Mouse (Mus musculus) monocyte, adult 5-6 weeks (primary cell): Measurements from ENCODE around the gene Ift80. TPM values are rescaled to one million over a fixed set of nuclear protein-coding genes. Genes with fewer than 3 reads are reported as not detected.

Experiments
- ATAC-seq: fragments of 153-309, 156-312 bp; replicated peaks from 2 replicates; pipeline ENCODE4 v1.8.0; 2017; ENCODE audit warnings: mild to moderate bottlenecking; ENCODE audit not compliant: low TSS enrichment, insufficient number of reproducible peaks, severe bottlenecking, poor library complexity, low FRiP score
- total RNA-seq: library from RNA; stranded (forward); fragments of 200-1000, 200-491, 200-594 nt; gene quantifications from 3 replicates; pipeline ENCODE4 v1.2.3, GENCODE M21; 2017

The Ift80 gene
- total RNA-seq, 1 experiment from 2014 or later = 2.8 TPM

DNA sequence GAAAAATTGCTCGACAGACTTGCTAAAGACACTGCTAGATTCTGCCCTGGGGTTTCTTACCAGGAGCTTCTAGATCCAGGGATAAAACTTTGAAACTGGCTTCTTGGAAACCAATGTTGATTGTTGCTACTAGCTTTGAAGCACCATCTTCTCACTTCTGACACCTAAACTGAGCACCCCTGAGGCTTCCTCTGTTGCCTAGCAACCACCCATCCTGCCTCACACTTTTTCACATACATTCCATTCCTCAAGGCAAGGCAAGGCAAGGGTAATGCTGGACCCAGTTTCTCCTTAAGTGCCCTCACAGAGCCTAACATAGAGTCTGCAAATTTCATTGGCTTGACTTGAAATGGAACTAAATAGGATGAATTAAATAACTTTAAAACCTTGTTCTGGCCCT lies 152.0 kb downstream of the Ift80 start:
- no peak for ATAC-seq

DNA sequence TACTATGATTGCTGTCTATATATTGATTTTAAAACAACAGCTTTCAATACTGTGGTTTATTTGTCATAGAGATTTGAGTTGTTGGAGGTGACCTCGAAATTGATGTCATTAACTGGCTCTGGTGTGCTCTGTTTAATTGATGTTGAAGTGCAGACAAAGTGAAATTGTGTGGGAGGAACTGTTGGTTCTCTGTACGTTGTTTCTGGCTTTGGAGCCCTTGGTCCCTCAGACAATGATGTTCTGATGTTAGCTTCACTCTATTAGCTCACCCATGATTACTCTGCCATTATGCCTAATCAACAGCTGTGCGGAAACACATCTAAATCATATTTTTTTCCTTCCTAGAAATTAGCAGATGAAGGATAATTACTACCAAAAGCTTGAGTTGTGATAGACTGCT lies 156.0 kb downstream of the Ift80 start:
- no peak for ATAC-seq

DNA sequence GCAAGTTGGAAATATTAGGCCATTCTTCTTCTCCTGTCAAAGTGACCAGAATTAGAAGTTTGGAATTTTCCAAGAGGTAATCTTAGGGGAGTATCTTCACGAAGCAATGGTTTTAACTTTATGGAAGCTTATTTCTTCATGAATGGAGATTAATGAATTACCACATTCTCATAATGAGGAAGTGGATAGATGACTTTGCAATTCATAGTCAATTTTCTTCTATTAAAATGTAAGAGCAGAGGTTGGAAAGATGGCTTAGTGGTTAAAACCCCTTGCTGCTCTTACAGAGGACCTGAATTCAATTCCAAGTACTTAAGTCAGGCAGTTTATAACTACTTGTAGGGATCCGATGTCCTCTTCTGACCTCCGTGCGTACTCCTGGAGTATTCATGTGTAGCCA lies 160.3 kb downstream of the Ift80 start:
- no peak for ATAC-seq

Other genes starting within 250 kb of the Ift80 start
- 0.43 TPM in 1 of 3 replicates, not detected in the others for gene 1110032F04Rik, start 135.0 kb downstream of the Ift80 start, total RNA-seq
- gene Smc4, start 168 bp upstream of the Ift80 start, total RNA-seq = 273 to 382 TPM (median 309 TPM) in 3 replicates
- 10.0 to 13.3 TPM (median 10.2 TPM) in 3 replicates for gene Trim59, start 40.2 kb upstream of the Ift80 start, total RNA-seq
- gene Kpna4, start 122.5 kb upstream of the Ift80 start, total RNA-seq = 173 to 214 TPM (median 173 TPM) in 3 replicates
- 0.86 TPM in 1 of 3 replicates, not detected in the others for gene Arl14, start 217.8 kb upstream of the Ift80 start, total RNA-seq